Mouse (Mus musculus): ENCODE results near the gene Eid3.

- TF ChIP-seq CTCF (IDR thresholded peaks at IDR 0.05; ENCODE audit: extremely low read depth, insufficient read depth, insufficient read length, insufficient replicate concordance) (no peak), POLR2A (IDR thresholded peaks at IDR 0.05; ENCODE audit: low read depth, low read length) (no peak)
Measured at GRCm38 (mm10) chr10:82835898-82836297, 30.5 kb upstream of the Eid3 start.
